Mouse (Mus musculus) liver, embryonic 16.5 days (tissue): ENCODE results near the gene Hjurp. TPM values are rescaled to one million over a fixed set of nuclear protein-coding genes. Genes with fewer than 3 reads are reported as not detected.

ENCODE experiments used
- ATAC-seq: fragments of 200-750 bp; cut with Nextera tagmentation; 2 replicates; pipeline ENCODE4 v1.8.0; 2017; ENCODE audit warnings: low read depth, mild to moderate bottlenecking, moderate number of reproducible peaks, moderate library complexity
- H3K27ac ChIP-seq: fragments of 300-500 bp; sonication (generic); 2 replicates; pipeline ENCODE4 v1.5.1; 2014; ENCODE audit warnings: mild to moderate bottlenecking, low read length
- H3K27me3 ChIP-seq: fragments of 300-500 bp; sonication (generic); 2 replicates; pipeline ENCODE4 v1.6.1; 2014; ENCODE audit warnings: low read depth, low read length, mixed read lengths; ENCODE audit not compliant: control insufficient read depth, insufficient read depth
- H3K36me3 ChIP-seq: fragments of 300-500 bp; sonication (generic); 2 replicates; pipeline ENCODE4 v1.6.1; 2014; ENCODE audit warnings: mild to moderate bottlenecking; ENCODE audit not compliant: control insufficient read depth, insufficient read depth
- H3K4me1 ChIP-seq: fragments of 300-500 bp; sonication (generic); 2 replicates; pipeline ENCODE4 v1.6.1; 2014; ENCODE audit warnings: low read depth, low read length, mixed read lengths; ENCODE audit not compliant: control insufficient read depth
- H3K4me2 ChIP-seq: fragments of 300-500 bp; sonication (generic); 2 replicates; pipeline ENCODE4 v1.6.1; 2014; ENCODE audit warnings: low read depth, low read length, mixed read lengths
- H3K4me3 ChIP-seq: fragments of 300-500 bp; sonication (generic); 2 replicates; pipeline ENCODE4 v1.5.1; 2014; ENCODE audit warnings: low read depth, mild to moderate bottlenecking, low read length
- H3K9ac ChIP-seq: fragments of 300-500 bp; sonication (generic); 2 replicates; pipeline ENCODE4 v1.6.1; 2014; ENCODE audit warnings: low read depth, low read length
- H3K9me3 ChIP-seq: fragments of 300-500 bp; sonication (generic); replicated peaks from 2 replicates; pipeline ENCODE4 v1.6.1; 2016; ENCODE audit warnings: low read length; ENCODE audit not compliant: control insufficient read depth
- WGBS: fragments of 180-500 bp; shearing (Covaris S2); extraction: QIAGEN DNeasy Blood & Tissue Kit; methylation state at CpG from one replicate; pipeline ENCODE4 v1.1.7; 2014; ENCODE audit not compliant: insufficient replicate concordance; 5-methylcytosine and 5-hydroxymethylcytosine counted together
- polyA plus RNA-seq: library from polyadenylated mRNA; unstranded; fragments of >200 nt; fragmentation: Nextera tagmentation; extraction: Ambion mirVana; gene quantifications from 2 replicates; pipeline ENCODE4 v1.2.1, GENCODE M21; 2015

The Hjurp gene
- polyA plus RNA-seq, 1 experiment from 2014 or later = 71.4 TPM

DNA sequence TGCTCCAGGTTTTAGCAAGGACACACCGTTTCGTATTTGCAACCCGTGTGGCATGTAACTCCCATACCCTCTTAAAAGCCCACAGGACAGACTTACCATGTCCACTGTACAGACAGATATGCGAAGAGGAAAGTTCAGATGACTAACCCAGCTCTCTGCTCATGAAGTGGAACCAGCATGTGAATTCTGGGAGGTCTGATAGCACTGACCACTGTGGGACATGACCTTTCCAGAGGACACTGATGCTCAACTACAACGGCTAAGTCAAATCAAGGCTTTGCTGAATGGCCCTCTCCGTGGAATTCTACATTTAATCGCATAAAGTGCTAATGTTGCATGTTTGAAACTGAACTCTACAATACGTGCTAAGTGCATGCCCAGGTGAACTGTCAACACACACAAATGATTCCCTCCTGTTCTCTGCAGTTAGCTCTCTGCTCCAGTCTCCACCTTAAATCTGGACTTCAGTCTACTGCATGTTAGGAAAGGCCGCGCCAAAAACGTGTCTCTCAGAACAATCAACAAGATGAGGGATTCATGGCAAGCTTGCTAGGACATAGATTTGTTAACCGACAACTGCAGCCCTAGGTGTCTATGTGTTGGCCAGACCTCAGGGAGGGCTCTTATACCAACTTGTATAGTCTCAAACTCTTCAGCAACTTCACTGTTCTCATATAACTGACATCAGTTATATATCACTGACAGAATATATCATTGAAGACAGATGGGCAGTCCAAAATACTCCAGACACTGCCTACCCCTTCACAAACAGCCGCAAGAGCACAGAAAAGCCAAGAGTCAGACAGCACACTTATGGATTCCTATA, 1.5 kb downstream of the Hjurp start:
- peaks cover 42% of the 10 kb centered on the region for H3K36me3 ChIP-seq
- H3K4me1 ChIP-seq = peaks cover 27% of the 10 kb centered on the region
- 57% methylated on average over 13 of the region's 13 CpGs for WGBS

GRCm38 (mm10) chr1:88275078-88275680, 2.3 kb downstream of the Hjurp start:
- Histone ChIP-seq H3K27me3 (no peaks in the 10 kb centered on the region), H3K4me2 (peak overlapping the region; percentile 61), H3K4me1 (peaks cover 27% of the 10 kb centered on the region), H3K9ac (no peak overlapping the region; the same call in 1 of the 2 replicates), H3K27ac (no peak overlapping the region), H3K4me3 (peak overlapping the region; percentile 66), H3K9me3 (no peaks in the 10 kb centered on the region), H3K36me3 (peaks cover 42% of the 10 kb centered on the region)
- WGBS = 65% methylated on average over 13 of the region's 13 CpGs
- no peak for ATAC-seq

More for the DNA sequence above, 1.5 kb downstream of the Hjurp start:
- ATAC-seq = no peak
- H3K9me3 ChIP-seq = no peaks in the 10 kb centered on the region
- peak overlapping the region; percentile 66 for H3K4me3 ChIP-seq
- peak overlapping the region; percentile 78 for H3K9ac ChIP-seq
- no peaks in the 10 kb centered on the region for H3K27me3 ChIP-seq
- peak overlapping the region; percentile 88 for H3K27ac ChIP-seq
- peak overlapping the region; percentile 61 for H3K4me2 ChIP-seq

- no peak overlapping the region for H3K9ac ChIP-seq
- 70% methylated on average over 11 of the region's 11 CpGs for WGBS
- peaks cover 26% of the 10 kb centered on the region for H3K4me1 ChIP-seq
- no peaks in the 10 kb centered on the region for H3K27me3 ChIP-seq
- ATAC-seq = no peak
- no peak overlapping the region for H3K4me2 ChIP-seq
- H3K9me3 ChIP-seq = no peaks in the 10 kb centered on the region
- no peak overlapping the region for H3K27ac ChIP-seq
- peaks cover 49% of the 10 kb centered on the region for H3K36me3 ChIP-seq
- H3K4me3 ChIP-seq = no peak overlapping the region
Measured at GRCm38 (mm10) chr1:88274371-88275077, 2.9 kb downstream of the Hjurp start.

GRCm38 (mm10) chr1:88273832-88274231, 3.6 kb downstream of the Hjurp start:
- Histone ChIP-seq H3K9me3 (no peaks in the 10 kb centered on the region), H3K36me3 (peaks cover 55% of the 10 kb centered on the region), H3K27ac (no peak overlapping the region), H3K9ac (no peak overlapping the region), H3K4me3 (no peak overlapping the region), H3K27me3 (no peaks in the 10 kb centered on the region), H3K4me2 (no peak overlapping the region), H3K4me1 (peaks cover 25% of the 10 kb centered on the region)
- no peak for ATAC-seq
- WGBS = 71% methylated on average over 4 of the region's 4 CpGs

- Histone ChIP-seq H3K27me3 (no peaks in the 10 kb centered on the region), H3K4me2 (no peak overlapping the region), H3K4me3 (no peak overlapping the region), H3K27ac (no peak overlapping the region), H3K4me1 (peaks cover 24% of the 10 kb centered on the region), H3K9me3 (no peaks in the 10 kb centered on the region), H3K9ac (no peak overlapping the region), H3K36me3 (peaks cover 60% of the 10 kb centered on the region)
- no peak for ATAC-seq
- 90% methylated on average over 3 of the region's 3 CpGs for WGBS
Measured at GRCm38 (mm10) chr1:88273326-88273725, 4.1 kb downstream of the Hjurp start.

DNA sequence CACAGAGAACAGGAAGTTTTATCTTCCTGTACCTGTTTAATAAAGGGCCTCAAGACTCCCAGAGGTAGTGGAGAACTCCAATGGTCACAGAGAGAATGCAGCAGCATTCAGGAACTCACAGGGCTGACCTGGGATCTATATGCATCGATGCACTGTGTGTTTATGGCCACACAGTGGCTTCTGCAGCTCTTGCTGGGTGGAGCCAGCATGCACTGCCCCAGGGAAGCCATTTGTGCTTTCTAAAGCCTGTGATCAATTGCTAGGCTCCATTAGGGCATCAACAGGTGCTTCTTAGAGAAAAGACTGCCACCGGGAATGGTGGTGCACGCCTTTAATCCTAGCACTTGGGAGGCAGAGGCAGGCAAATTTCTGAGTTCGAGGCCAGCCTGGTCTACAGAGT, 4.6 kb downstream of the Hjurp start:
- Histone ChIP-seq H3K9me3 (no peaks in the 10 kb centered on the region), H3K36me3 (peaks cover 65% of the 10 kb centered on the region), H3K4me2 (no peak overlapping the region), H3K4me3 (no peak overlapping the region), H3K27me3 (no peaks in the 10 kb centered on the region), H3K4me1 (peaks cover 20% of the 10 kb centered on the region), H3K27ac (no peak overlapping the region), H3K9ac (no peak overlapping the region)
- WGBS = 58% methylated on average over 4 of the region's 4 CpGs
- ATAC-seq = no peak

DNA sequence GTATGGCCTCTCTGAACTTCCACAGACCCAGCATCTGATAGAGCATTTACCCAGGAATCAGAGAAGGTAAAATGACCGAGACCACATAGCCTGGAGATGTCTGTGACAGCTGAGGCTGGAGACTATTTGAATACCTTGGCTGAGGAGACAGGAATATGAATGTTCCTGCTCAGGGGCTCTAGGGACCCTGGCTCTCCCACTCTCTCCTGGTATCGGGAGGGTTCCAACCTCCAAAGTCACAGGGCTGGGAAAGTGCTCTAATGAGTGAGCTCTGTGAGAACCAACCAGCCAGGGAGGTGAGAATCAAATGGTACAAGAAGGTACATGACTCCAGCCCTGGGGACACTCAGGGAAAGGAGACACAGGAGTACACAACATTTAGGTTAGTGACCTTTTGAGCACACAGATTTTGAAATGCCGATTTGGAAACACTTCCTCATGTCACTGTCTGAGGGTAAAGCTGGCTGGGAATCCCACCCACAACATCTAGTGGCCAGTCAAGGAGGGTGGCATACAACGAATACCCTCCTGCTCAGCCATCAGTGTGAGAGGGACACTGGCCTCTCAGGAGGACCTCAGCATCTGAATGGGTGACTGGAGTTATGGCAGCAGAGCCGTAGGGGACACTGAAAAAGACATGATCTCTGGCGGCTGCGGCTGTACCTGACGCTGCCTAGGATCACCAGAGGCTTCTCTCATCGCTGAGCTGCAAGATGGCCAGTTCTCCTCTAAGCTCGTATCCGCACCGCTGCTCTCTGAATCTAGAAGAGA, 7.7 kb downstream of the Hjurp start:
- H3K9me3 ChIP-seq = no peaks in the 10 kb centered on the region
- H3K27me3 ChIP-seq = no peaks in the 10 kb centered on the region
- H3K9ac ChIP-seq = no peak overlapping the region
- H3K4me2 ChIP-seq = no peak overlapping the region
- no peak overlapping the region for H3K27ac ChIP-seq
- peaks cover 2% of the 10 kb centered on the region for H3K4me1 ChIP-seq
- no peak for ATAC-seq
- WGBS = 79% methylated on average over 12 of the region's 12 CpGs
- H3K36me3 ChIP-seq = peaks cover 89% of the 10 kb centered on the region
- H3K4me3 ChIP-seq = no peak overlapping the region

- Histone ChIP-seq H3K9ac (no peak overlapping the region), H3K27ac (no peak overlapping the region), H3K36me3 (peaks cover 89% of the 10 kb centered on the region), H3K4me1 (no peaks in the 10 kb centered on the region), H3K4me2 (no peak overlapping the region), H3K27me3 (no peaks in the 10 kb centered on the region), H3K9me3 (no peaks in the 10 kb centered on the region), H3K4me3 (no peak overlapping the region)
- WGBS = 75% methylated on average over 6 of the region's 6 CpGs
- ATAC-seq = no peak
Measured at GRCm38 (mm10) chr1:88268070-88268469, 9.4 kb downstream of the Hjurp start.
